Mouse (Mus musculus) erythroblast, embryonic 14.5 days (primary cell): ENCODE measurements around the gene Chaf1a. TPM values are rescaled to one million over a fixed set of nuclear protein-coding genes. Genes with fewer than 3 reads are reported as not detected.

Source experiments
- H3K27me3 ChIP-seq: 2 replicates; pipeline ENCODE4 v1.6.1; 2012; ENCODE audit warnings: inconsistent platforms; ENCODE audit not compliant: control insufficient read depth
- H3K36me3 ChIP-seq: 2 replicates; pipeline ENCODE4 v1.6.1; 2012; ENCODE audit warnings: mild to moderate bottlenecking, inconsistent platforms; ENCODE audit not compliant: control insufficient read depth
- H3K4me1 ChIP-seq: 2 replicates; pipeline ENCODE4 v1.6.1; 2012; ENCODE audit warnings: inconsistent platforms; ENCODE audit not compliant: control insufficient read depth
- H3K4me3 ChIP-seq: replicated peaks from 2 replicates; pipeline ENCODE3; 2012; ENCODE audit warnings: moderate library complexity, mild to moderate bottlenecking, inconsistent platforms
- H3K9me3 ChIP-seq: 2 replicates; pipeline ENCODE4 v1.6.1; 2012; ENCODE audit warnings: low read length, inconsistent platforms, mixed read lengths; ENCODE audit not compliant: control insufficient read depth
- GATA1 ChIP-seq: IDR thresholded peaks from 2 replicates; pipeline ENCODE4 v1.6.1; 2012; ENCODE audit warnings: low read length, inconsistent platforms, mixed read lengths
- TAL1 ChIP-seq: IDR thresholded peaks from 3 replicates; pipeline ENCODE4 v1.6.1; 2012; ENCODE audit warnings: low read length, inconsistent platforms, mixed read lengths
- polyA plus RNA-seq: library from polyadenylated mRNA; stranded (reverse); fragments of >175 nt; gene quantifications from 2 replicates; pipeline ENCODE4 v1.2.3, GENCODE M21; 2012

Chaf1a gene
- polyA plus RNA-seq, result 10.0 and 11.6 TPM in 2 replicates

DNA sequence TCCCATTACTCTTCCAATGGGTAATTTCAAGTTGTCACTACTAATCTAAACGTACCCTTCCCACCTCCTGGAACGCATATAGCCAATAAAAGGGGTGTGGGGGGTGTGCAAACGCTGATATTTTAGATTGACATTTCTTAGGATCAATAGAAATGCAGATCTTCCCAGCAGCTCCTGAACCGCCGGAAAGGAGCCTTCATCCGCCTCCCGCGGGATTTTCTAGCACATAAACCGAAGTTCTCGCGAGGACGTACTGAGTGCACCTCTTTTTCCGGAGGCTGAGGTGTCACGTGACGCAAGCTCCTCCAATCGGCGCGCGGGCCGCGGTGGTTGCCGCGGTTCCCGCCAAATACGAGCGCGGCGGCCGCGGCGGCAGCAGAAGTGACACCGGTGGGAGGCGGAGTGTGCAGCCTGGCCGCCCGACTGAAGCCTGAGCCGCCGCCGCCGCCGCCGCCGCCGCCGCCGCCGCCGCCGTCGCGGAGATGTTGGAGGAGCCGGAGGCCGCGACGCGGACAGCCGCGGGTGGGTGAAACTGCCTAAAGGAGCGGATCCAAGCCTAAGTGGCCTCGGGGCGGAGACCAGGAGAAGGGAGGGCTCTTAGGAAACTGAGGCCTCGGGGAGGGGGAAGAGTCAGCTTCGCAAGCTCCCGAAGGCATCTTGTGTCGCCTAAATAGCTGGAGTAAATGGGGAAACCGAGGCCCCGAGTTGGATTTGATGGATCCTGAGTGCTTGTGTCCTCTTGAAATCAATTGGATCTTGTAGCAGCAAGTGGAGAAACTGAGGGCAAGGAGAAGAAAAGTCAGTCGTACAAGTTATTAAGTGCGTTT lies at the start of gene Chaf1a:
Gene Chaf1a, plus strand, starts transcription at position 410 of the 827 bp plus-strand sequence.
- no peaks in the 10 kb centered on the region for H3K9me3 ChIP-seq
- no peak for TF ChIP-seq GATA1
- TF ChIP-seq TAL1, result no peak
- peak within 1 kb of the TSS; percentile 72 for H3K4me3 ChIP-seq
- no peaks in the 10 kb centered on the region for H3K27me3 ChIP-seq
- H3K36me3 ChIP-seq, result peaks cover 40% of the 10 kb centered on the region
- H3K4me1 ChIP-seq, result peaks cover 61% of the 10 kb centered on the region

GRCm38 (mm10) chr17:55996007-55996406 lies 44.2 kb upstream of the Chaf1a start:
- TF ChIP-seq TAL1, result no peak
- TF ChIP-seq GATA1, result no peak
- Histone ChIP-seq H3K27me3 (peaks cover 10% of the 10 kb centered on the region), H3K9me3 (no peaks in the 10 kb centered on the region), H3K4me3 (no peak overlapping the region), H3K4me1 (peaks cover 2% of the 10 kb centered on the region; the same call in 1 of the 2 replicates), H3K36me3 (no peaks in the 10 kb centered on the region)

GRCm38 (mm10) chr17:55999794-56000499 lies 40.3 kb upstream of the Chaf1a start:
- Histone ChIP-seq H3K9me3 (no peaks in the 10 kb centered on the region), H3K27me3 (peaks cover 15% of the 10 kb centered on the region), H3K4me1 (peaks cover 2% of the 10 kb centered on the region; the same call in 1 of the 2 replicates), H3K36me3 (no peaks in the 10 kb centered on the region), H3K4me3 (no peak overlapping the region)
- TF ChIP-seq TAL1 (no peak), GATA1 (no peak)

- H3K4me3 ChIP-seq, result no peak overlapping the region
- H3K9me3 ChIP-seq, result no peaks in the 10 kb centered on the region
- H3K36me3 ChIP-seq, result no peaks in the 10 kb centered on the region
- peaks cover 10% of the 10 kb centered on the region for H3K4me1 ChIP-seq
- peaks cover 21% of the 10 kb centered on the region for H3K27me3 ChIP-seq
- TF ChIP-seq TAL1, result no peak
- TF ChIP-seq GATA1, result no peak
Observed at GRCm38 (mm10) chr17:56003000-56003399, 37.2 kb upstream of the Chaf1a start.

- Histone ChIP-seq H3K9me3 (no peaks in the 10 kb centered on the region), H3K4me3 (peak within 1 kb of the TSS; percentile 4), H3K4me1 (peaks cover 33% of the 10 kb centered on the region), H3K36me3 (no peaks in the 10 kb centered on the region), H3K27me3 (peaks cover 12% of the 10 kb centered on the region)
- TF ChIP-seq GATA1 (no peak), TAL1 (no peak)
Observed at GRCm38 (mm10) chr17:56005415-56006061, 34.7 kb upstream of the Chaf1a start, which contains the start of the genes Stap2 and Mpnd. Gene Stap2 (minus strand): TSS chr17:56005584. Gene Mpnd (plus strand): TSS chr17:56005711.

DNA sequence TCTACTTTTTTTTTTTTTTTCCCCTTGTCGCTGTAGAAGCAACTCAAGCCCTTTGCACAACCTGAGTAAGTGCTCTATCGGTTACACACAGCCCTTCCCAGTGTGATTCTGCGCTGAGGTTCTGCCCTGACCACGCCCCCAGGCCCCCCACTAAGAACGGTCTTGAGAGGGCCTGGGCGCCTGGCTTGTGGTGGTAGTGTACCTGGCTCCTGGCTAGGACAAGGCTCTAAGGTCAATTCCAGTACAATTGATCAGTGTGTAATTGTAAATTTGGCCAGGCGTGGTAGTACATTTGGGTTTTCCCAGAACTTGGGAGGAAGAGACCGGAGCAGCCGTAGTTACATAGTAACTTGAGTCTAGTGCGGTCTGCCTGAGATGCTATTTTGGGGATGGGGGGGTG lies 33.3 kb upstream of the Chaf1a start:
- H3K27me3 ChIP-seq, result peaks cover 11% of the 10 kb centered on the region
- TF ChIP-seq TAL1, result no peak
- no peak for TF ChIP-seq GATA1
- no peaks in the 10 kb centered on the region for H3K9me3 ChIP-seq
- H3K4me3 ChIP-seq, result no peak overlapping the region
- peaks cover 37% of the 10 kb centered on the region for H3K4me1 ChIP-seq
- peaks cover 6% of the 10 kb centered on the region; the same call in 1 of the 2 replicates for H3K36me3 ChIP-seq

DNA sequence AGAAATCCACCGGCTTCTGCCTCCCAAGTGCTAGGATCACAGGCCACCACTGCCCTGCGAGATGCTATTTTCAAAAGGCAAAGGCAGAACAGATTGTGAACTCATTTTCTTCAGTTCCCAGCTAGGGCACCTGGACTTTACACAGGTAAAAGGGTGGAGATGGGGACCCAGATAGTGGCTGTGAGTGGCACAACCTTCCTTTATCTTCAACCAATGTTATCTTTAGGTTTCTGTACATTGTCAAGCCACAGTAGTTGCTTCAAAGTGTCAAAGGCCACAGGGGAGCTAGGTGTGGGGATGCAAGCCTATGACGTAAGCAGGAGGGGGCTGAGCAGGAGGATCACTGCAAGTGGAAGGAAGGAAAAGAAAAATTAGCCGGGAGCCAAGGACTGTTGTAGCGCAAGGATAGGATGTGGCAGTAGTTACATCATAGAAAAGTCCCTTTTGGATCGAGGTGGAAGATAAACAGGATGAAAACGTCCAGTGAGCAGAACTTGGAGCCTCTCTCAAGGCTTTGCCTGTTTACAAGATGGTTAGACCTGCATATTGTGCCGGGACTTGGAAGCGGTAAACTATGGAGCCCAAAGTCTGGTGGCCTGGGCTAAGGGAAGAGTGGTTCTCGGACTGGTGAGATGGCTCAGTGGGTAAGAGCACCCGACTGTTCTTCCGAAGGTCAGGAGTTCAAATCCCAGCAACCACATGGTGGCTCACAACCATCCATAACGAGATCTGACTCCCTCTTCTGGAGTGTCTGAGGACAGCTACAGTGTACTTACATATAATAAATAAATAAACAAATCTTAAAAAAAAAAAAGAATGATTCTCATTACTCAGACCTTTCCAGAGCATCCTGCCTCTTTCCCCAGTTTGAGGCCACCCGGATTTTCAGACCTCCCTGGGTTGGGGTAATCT lies 32.5 kb upstream of the Chaf1a start:
- H3K4me1 ChIP-seq, result peaks cover 37% of the 10 kb centered on the region
- peak overlapping the region; percentile 87 for H3K4me3 ChIP-seq
- TF ChIP-seq GATA1 (no peak), TAL1 (no peak)
- H3K27me3 ChIP-seq, result peaks cover 11% of the 10 kb centered on the region
- H3K36me3 ChIP-seq, result peaks cover 11% of the 10 kb centered on the region
- no peaks in the 10 kb centered on the region for H3K9me3 ChIP-seq

DNA sequence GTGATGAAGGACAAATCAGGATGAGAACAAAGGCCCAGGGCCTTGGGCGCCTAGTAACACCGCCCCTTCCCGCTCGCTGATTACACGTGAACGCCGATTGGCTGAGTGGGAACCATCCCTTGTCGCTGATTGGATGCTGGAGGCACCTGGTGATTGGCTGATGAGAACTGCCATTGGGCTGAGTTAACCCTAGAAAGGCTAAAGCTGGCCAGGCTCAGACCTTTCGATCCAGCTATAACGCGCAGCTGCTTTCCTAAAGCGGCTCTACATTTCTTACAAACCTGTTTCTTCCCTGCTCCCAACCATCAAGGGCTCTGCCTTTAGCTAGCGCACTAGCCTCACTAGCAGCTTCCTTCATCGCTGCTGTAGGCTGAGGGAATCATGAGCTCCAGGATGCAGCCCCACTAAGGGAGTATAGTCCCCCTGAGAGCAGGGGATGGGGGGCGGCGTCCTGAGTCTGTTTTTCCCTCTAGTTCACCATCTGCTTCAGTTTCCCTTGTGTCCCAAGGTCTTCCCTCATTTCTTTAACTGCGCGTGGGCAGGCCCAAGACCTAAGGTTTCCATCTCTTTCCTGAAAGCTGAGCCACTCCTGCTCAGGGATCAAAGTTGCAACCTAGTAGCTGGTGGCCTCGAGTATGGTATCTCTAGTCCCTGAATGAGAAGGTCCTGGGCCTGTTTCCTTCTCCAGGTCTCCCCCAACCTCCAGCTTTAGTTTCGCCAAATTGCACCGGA lies 31.7 kb upstream of the Chaf1a start:
- TF ChIP-seq TAL1, result no peak
- TF ChIP-seq GATA1, result peak; percentile 68
- H3K4me1 ChIP-seq, result peaks cover 37% of the 10 kb centered on the region
- no peaks in the 10 kb centered on the region for H3K9me3 ChIP-seq
- peaks cover 13% of the 10 kb centered on the region for H3K36me3 ChIP-seq
- H3K27me3 ChIP-seq, result peaks cover 11% of the 10 kb centered on the region
- peak overlapping the region; percentile 87 for H3K4me3 ChIP-seq
